Mouse (Mus musculus): Measurements from ENCODE around the gene Flt1.

GRCm38 (mm10) chr5:147701024-147701423, 24.8 kb downstream of the Flt1 start:
- TF ChIP-seq CTCF (IDR thresholded peaks at IDR 0.05; ENCODE audit: low read depth) (no peak), EP300 (optimal IDR thresholded peaks at IDR 0.05) (no peak)

Measured in stomach, postnatal 0 days (tissue).